Mouse (Mus musculus) gastrocnemius, postnatal 14 days (tissue): ENCODE data around the gene Vasn. TPM values are rescaled to one million over a fixed set of nuclear protein-coding genes. Genes with fewer than 3 reads are reported as not detected.
"Not testable (repeated sequence)": the region's sequence is repeated elsewhere in the genome, so short reads cannot be mapped to it uniquely, and the experiment has no call there.

Source experiments
- DNase-seq: peaks from one replicate; pipeline ENCODE4 v3.0.0; 2021; ENCODE audit warnings: mixed read lengths
- intact Hi-C: fragments of 180-260 bp; cut with DNase I; formaldehyde crosslinking; loops from one replicate; pipeline ENCODE4 v1.15.1; 2025; ENCODE audit warnings: low total_unique reads
- total RNA-seq, 2 experiments: library from RNA; stranded (reverse); gene quantifications; 2 replicates each; pipeline ENCODE4 v1.2.3; 2021

Vasn gene
- total RNA-seq, 2 experiments from 2014 or later = 7.6 to 8.4 TPM

- intact Hi-C loops = no loop called here
- DNase-seq = peak; percentile 52
Measured at GRCm38 (mm10) chr16:4655764-4656570, 16.2 kb downstream of the Vasn start.

- no peak for DNase-seq
- intact Hi-C loops = no loop called here
Measured at GRCm38 (mm10) chr16:4656571-4657081, 16.9 kb downstream of the Vasn start.

- DNase-seq = peak; percentile 35
- intact Hi-C loops = no loop called here
Measured at GRCm38 (mm10) chr16:4658781-4659245, 19.1 kb downstream of the Vasn start.

- intact Hi-C loops = no loop called here
- no peak for DNase-seq
Measured at GRCm38 (mm10) chr16:4659326-4659725, 19.6 kb downstream of the Vasn start.

- intact Hi-C loops = loop anchor here (10.0 kb wide), 1 partner anchor 97 kb away; no protein-coding TSS in a partner anchor
- DNase-seq = no peak
Measured at GRCm38 (mm10) chr16:4661605-4662004, 21.9 kb downstream of the Vasn start.

- intact Hi-C loops = loop anchor here (10.0 kb wide), 1 partner anchor 99 kb away; no protein-coding TSS in a partner anchor
- no peak for DNase-seq
Measured at GRCm38 (mm10) chr16:4663806-4664205, 24.1 kb downstream of the Vasn start.

GRCm38 (mm10) chr16:4665726-4666125 is 26.0 kb downstream of the Vasn start:
- DNase-seq = no peak
- intact Hi-C loops = loop anchor here (5.0 to 10.0 kb wide), 2 partner anchors 33 to 101 kb away; no protein-coding TSS in a partner anchor

- intact Hi-C loops = loop anchor here (5.0 to 10.0 kb wide), 2 partner anchors 35 to 102 kb away; no protein-coding TSS in a partner anchor
Measured at GRCm38 (mm10) chr16:4667190-4667808, 27.6 kb downstream of the Vasn start.

GRCm38 (mm10) chr16:4670317-4670716 is 30.6 kb downstream of the Vasn start:
- intact Hi-C loops = no loop called here

More at GRCm38 (mm10) chr16:4667190-4667808, 27.6 kb downstream of the Vasn start:
- peak; percentile 85 for DNase-seq

GRCm38 (mm10) chr16:4674091-4674490 is 34.4 kb downstream of the Vasn start:
- DNase-seq = no peak
- intact Hi-C loops = no loop called here

More at GRCm38 (mm10) chr16:4670317-4670716, 30.6 kb downstream of the Vasn start:
- no peak for DNase-seq

GRCm38 (mm10) chr16:4676836-4677235 is 37.1 kb downstream of the Vasn start:
- no peak for DNase-seq
- intact Hi-C loops = no loop called here

- intact Hi-C loops = no loop called here
- no peak for DNase-seq
Measured at GRCm38 (mm10) chr16:4678080-4678479, 38.3 kb downstream of the Vasn start.

GRCm38 (mm10) chr16:4679121-4680018 is 39.6 kb downstream of the Vasn start, which contains the start of gene Coro7:
Gene Coro7 (minus strand): TSS chr16:4679777.
- DNase-seq = peak; percentile 92
- intact Hi-C loops = no loop called here

GRCm38 (mm10) chr16:4680922-4681455 is 41.2 kb downstream of the Vasn start:
- intact Hi-C loops, DNase-seq: not testable (repeated sequence)

GRCm38 (mm10) chr16:4682628-4683179 is 43.0 kb downstream of the Vasn start:
- intact Hi-C loops = no loop called here
- no peak for DNase-seq

GRCm38 (mm10) chr16:4683193-4683580 is 43.4 kb downstream of the Vasn start:
- intact Hi-C loops = no loop called here
- no peak for DNase-seq

GRCm38 (mm10) chr16:4683581-4684456 is 44.1 kb downstream of the Vasn start:
- intact Hi-C loops = no loop called here
- peak; percentile 98 for DNase-seq

- intact Hi-C loops = no loop called here
Measured at GRCm38 (mm10) chr16:4684457-4684791, 44.7 kb downstream of the Vasn start.

More at GRCm38 (mm10) chr16:4684457-4684791, 44.7 kb downstream of the Vasn start:
- DNase-seq = no peak
